Mouse (Mus musculus) c-Kit-positive CD71-negative TER-119-negative erythroid progenitor cells, embryonic 14.5 days (primary cell): ENCODE measurements around the gene Fancd2.

Source experiments
- DNase-seq: peaks from one replicate; pipeline ENCODE4 v3.0.0-alpha.2; 2013; ENCODE audit warnings: low read depth

Gene Fancd2

DNA sequence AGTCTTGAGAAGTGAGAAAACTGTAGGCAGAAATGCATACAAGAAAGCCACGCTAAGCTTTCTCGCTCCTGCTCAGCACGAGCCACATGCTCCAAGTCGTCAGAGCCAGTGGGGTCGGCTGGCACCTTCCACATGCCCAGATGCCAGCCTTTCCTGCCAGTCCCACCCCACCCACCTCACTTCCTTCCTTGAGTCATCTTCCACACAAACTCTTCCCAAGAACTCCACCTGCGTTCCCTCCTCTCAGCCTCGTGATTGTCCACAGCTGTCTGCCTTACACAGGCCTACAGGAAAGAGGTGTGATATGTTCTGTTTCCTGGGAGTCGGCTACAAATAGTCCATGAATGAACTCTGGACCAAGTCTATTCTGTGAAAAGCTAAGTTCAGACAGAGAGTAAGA, 8.1 kb upstream of the Fancd2 start:
- no peak for DNase-seq

GRCm38 (mm10) chr6:113531840-113532404, 440 bp downstream of the Fancd2 start:
- no peak for DNase-seq

DNA sequence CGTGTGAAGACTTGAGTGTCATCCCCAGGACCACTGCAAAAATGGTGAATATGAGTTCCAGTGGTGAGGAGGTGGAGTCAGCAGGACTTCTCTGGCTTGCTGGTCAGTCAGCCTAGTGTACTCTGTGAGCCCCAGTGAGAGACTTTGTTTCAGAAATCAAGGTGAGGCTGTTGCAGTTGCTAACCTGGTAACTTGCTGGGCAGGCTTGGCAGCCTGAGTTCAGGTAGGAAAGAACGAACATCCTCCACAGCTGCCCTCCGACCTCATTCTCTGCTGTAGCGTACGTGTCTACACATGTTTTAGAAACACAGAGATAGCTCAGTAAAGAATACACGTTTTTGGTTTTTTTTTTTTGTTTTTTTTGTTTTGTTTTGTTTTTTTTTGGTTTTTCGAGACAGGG, 3.4 kb downstream of the Fancd2 start:
- no peak for DNase-seq

- DNase-seq = no peak
Measured at GRCm38 (mm10) chr6:113541610-113542009, 10.1 kb downstream of the Fancd2 start.

DNA sequence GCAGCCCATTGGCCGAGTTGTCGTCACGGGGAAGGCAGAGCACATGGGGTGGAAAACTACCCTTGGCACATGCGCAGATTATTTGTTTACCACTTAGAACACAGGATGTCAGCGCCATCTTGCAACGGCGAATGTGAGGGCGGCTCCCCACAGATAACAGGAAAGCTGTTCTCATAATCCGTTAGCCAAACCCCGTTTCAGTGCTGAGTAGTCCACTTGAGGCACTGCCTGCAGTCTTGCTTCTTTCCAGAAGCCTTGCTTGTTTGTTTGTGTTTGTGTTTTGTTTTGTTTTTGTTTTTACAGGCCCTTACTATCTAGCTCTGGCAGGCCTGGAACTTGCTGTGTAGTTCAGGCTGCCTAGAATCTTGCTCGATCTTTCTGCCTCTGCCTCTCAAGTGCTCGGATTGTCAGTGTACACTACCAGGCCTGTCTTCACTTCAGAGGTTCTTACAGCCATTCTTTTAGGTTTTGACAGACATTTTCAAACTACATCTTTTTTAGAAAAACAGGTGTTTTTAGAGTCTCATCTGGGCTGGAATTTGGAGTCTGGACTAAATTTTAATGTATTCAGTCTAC, 12.5 kb downstream of the Fancd2 start:
- DNase-seq = no peak

- DNase-seq = no peak
Measured at GRCm38 (mm10) chr6:113559736-113560135, 28.3 kb downstream of the Fancd2 start.

DNA sequence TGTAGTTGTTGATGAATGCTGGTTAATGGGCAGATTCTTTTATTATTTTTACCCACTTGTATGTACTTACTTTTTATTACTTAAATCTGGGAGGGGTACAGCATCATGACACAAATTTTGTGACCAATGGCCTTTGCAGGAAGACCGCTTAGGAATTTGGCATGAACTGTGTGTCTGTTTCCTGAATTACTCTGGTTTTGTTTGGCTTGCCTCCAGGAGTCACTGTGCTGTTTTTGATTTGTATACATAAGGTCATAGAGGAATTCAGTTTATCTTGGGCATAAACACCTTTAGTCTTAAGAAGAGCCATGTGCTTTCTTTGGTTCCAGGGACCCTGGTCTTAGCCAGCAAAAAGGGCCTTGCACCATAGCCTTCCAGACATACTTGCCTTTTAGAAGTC, 33.1 kb downstream of the Fancd2 start:
- DNase-seq = no peak

- DNase-seq = no peak
Measured at GRCm38 (mm10) chr6:113576044-113576443, 44.6 kb downstream of the Fancd2 start.

DNA sequence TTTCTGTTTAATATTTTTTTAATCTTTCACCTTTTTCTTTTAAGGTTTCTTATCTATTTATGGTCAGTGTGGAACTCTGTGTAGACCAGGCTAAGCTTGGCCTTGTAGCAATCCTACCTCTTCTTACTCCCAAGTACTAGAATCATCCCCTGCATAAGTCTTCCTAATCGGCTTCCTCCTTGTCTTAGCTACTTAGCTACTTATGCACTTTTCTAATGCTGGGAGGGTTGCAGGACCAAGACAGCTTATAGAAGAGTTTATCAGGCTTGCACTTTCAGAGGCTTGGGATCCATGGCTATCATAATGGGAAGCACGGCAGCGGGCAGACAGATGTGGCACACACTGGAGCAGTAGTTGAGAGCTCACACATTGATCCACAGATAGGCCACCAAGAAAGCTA, 47.8 kb downstream of the Fancd2 start:
- no peak for DNase-seq

- no peak for DNase-seq
Measured at GRCm38 (mm10) chr6:113583023-113583422, 51.5 kb downstream of the Fancd2 start.

DNA sequence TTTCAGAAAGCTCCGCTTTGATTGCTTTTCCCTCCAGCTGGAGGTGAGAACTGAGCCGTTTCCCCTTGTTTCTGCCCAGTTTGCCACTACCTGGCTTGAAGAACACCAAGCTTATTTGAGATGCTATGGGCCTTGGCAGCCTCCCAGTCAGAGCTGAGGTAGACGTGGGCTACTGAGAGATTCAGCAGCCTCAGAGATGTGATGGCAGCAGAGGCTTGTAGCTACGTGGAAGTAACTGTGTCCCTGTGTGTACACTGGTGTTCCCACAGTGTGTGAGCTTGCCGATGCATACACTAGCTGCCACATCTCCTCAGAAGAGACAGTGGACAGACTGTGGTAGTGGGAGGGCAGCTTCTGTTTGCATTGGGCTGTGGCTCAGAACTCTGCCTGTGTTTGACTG, 53.6 kb downstream of the Fancd2 start:
- no peak for DNase-seq

DNA sequence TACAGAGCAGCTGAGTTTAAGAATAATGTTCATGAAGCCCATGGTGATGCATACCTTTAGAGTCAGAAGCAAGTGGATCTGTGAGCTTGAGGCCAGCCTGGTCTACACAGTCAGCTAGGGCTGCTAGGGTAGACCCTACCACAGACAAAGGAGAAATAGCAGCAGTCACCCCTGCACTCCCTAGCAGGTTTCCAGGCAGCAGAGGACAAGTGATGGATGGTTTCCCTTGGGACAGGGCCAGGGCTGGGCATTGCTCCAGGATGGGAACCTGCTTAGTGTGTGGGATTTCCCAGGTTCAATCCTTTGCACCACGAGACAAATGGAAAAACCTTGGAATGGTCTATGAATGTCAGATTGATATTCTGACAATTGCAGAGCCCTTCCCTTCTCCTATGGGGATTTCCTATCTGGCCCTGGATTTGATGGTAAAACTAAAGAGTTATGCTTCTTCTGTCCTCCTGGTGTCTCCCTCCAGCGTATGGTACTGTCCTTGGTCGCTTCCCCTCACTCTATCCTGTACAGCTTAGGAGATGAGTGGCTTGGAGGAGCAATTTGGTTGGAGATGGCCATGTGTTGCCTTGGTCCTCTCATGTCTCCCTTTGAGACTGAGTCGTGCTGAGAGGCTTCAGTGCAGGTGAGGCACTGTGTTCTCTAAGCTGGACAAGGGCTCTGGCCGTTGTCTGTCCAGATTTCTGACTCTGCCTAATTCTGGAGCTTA, 55.1 kb downstream of the Fancd2 start:
- no peak for DNase-seq

DNA sequence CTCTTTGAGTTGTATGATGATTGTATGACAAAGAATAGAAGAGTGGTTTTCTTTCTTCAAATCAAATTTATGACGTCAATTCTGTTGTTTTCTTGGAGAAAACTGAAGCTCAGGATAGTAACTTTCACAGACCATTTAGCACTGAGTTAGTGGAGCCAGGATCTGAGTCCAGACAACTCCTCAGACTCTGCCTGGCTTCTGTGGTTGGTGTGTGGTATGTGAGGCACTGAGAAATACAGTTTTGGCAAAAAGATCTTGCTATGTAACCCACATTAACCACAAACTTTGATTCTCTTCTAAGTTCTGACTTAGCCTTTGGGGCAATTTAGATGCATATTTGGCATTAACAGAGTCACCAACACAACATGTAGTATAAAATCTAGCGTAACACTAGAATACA, 61.2 kb downstream of the Fancd2 start:
- DNase-seq = no peak

DNA sequence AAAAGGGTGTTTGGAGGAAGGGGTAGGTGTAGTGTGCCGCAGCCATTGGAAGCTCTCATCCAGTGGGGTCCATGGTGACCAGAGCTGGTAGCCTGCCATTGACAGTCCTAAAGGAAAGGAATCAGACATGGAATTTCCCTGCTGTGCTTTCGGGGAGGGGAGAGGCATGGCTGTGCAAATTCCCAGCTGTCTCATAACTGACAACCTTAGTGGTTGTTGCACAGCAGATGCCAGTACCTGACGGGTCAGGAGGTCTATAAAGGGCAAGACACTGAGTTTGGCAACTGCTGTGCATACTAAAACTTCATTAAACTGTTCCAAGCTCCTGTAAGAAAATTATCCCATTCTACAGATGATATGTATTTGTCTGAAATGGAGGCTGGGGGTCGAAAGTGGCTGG, 66.5 kb downstream of the Fancd2 start:
- DNase-seq = no peak

DNA sequence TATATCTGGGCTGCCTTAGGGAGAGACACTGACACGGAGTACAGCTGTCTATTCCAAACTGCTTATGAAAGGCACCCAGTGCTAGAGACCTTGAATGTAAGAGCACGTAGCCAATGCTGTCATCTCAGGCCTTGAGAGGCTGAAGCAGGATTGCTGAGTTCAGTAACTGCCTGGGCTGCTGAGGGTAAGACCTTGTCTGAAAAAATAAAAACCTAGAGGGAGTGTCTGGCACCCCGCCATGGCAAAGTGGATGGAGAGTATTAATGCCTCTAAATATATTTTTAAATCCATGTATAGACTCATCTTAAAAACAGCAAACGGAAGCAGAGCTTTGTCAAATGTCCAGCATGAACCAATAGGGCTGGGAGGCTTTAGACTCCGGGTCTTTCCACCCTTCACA, 68.4 kb downstream of the Fancd2 start:
- DNase-seq = no peak

GRCm38 (mm10) chr6:113600543-113601139, 69.2 kb downstream of the Fancd2 start, which contains the start of gene Fancd2os:
Gene Fancd2os, minus strand, starts transcription at chr6:113600715.
- DNase-seq = no peak

DNA sequence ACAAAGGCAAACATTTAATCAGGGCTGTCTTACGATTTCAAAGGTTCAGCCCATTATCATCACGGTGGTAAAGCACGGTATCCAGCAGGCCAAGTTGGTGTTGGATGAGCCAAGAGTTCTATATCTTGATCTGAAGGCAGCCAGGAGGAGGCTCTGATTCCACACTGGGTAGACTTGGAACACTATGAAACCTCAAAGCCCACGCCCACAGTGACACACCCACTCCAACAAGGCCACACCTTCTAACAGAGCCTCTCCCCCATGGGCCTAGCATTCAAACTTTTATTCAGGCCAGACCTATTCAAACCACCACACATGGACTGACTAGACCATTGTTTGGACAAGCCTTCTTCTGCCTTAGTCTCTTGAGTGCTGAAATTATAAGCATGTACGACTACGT, 71.3 kb downstream of the Fancd2 start:
- DNase-seq = no peak

DNA sequence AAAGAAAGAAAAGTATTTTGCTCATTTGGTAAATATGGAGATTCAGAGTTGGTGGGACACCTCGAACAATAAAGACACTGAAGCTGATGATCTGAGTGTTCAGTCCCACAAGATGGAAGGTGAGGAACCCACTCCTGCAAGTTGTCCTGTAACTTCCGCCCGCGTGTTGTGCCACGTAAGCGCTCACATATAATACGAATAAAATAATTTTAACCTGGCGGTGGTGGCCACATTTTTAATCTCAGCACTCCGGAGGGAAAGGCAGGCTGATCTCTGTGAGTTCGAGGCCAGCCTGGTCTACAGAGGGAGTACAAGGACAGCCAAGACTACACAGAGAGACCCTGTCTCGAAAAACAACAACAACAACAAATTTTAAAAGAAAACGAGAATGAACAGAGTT, 72.5 kb downstream of the Fancd2 start:
- DNase-seq = no peak

- DNase-seq = peak; percentile 62
Measured at GRCm38 (mm10) chr6:113604432-113605223, 73.1 kb downstream of the Fancd2 start, which contains the start of gene Brk1. Gene Brk1, plus strand, starts transcription at chr6:113604772.

- DNase-seq = no peak
Measured at GRCm38 (mm10) chr6:113605224-113605545, 73.7 kb downstream of the Fancd2 start.

GRCm38 (mm10) chr6:113608871-113609270, 77.4 kb downstream of the Fancd2 start:
- DNase-seq = no peak

DNA sequence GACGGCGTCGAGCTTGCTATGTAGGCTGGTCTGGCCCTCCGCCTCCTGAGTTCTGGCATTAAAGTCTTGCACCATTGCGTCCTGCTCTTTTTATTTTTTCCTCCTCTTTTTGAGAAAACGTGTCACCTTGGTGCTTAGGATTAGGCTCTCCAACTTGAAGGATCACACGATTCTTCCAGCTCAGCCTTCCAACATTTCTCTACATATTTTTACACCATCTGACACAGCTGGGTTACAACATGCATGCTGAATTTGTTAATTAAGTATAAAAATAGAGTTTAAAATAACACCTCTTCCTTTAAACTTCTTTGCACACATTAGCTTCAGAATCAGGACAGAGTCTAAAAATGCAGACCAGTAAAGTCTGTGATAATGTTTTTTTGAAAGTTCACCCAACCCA, 77.8 kb downstream of the Fancd2 start:
- no peak for DNase-seq
